ENCODE assay signal across 8 mouse cellular contexts in genomic region chr11:105507972-105508659, GRCm38 (mm10). TPM values are rescaled to one million over a fixed set of nuclear protein-coding genes. Genes with fewer than 3 reads are reported as not detected.
DNase-seq lines count a peak whose midpoint lies in the region; ATAC-seq lines count a peak whose summit lies in the region.

No protein-coding gene starts in this region.

- 3% methylated on average over 6 of the region's 6 CpGs for WGBS in heart, embryonic 12.5 days
- WGBS in embryonic facial prominence, embryonic 11.5 days, result 4% methylated on average over 6 of the region's 6 CpGs
- WGBS in midbrain, embryonic 12.5 days, result 2% methylated on average over 5 of the region's 6 CpGs

- peak overlapping the region; percentile 42 for H3K4me2 ChIP-seq in heart, embryonic 12.5 days
- no peak overlapping the region for H3K4me2 ChIP-seq in embryonic facial prominence, embryonic 11.5 days (ENCODE audit: low read depth, low read length)
- H3K4me2 ChIP-seq in midbrain, embryonic 12.5 days (replicated peaks), result peak overlapping the region; percentile 40

- H3K9ac ChIP-seq in heart, embryonic 12.5 days, result no peak overlapping the region
- no peak overlapping the region for H3K9ac ChIP-seq in embryonic facial prominence, embryonic 11.5 days (replicated peaks; ENCODE audit: low read length)
- H3K9ac ChIP-seq in midbrain, embryonic 12.5 days (replicated peaks), result no peak overlapping the region

- 0 out of 2 replicates have a peak, but pooled peaks have one; percentile 37 for ATAC-seq in heart, embryonic 12.5 days (ENCODE audit: insufficient number of reproducible peaks, low FRiP score)
- ATAC-seq in embryonic facial prominence, embryonic 11.5 days (replicated peaks; ENCODE audit: insufficient number of reproducible peaks, low FRiP score, low TSS enrichment, low read depth), result peak; percentile 81
- peak; percentile 88 for ATAC-seq in midbrain, embryonic 12.5 days (ENCODE audit: low FRiP score, low read depth)

- peaks cover 68% of the 10 kb centered on the region for H3K4me1 ChIP-seq in heart, embryonic 12.5 days (replicated peaks)
- H3K4me1 ChIP-seq in embryonic facial prominence, embryonic 11.5 days (ENCODE audit: control insufficient read depth, insufficient read depth, low read length), result peaks cover 2% of the 10 kb centered on the region
- peaks cover 41% of the 10 kb centered on the region for H3K4me1 ChIP-seq in midbrain, embryonic 12.5 days

- H3K4me3 ChIP-seq in heart, embryonic 12.5 days, result no peak overlapping the region
- no peak overlapping the region for H3K4me3 ChIP-seq in embryonic facial prominence, embryonic 11.5 days (ENCODE audit: low read depth, low read length)
- H3K4me3 ChIP-seq in midbrain, embryonic 12.5 days, result no peak overlapping the region

- DNase-seq in heart, adult 18-20 months, result no peak
- peak; percentile 84 for DNase-seq in embryonic facial prominence, embryonic 11.5 days (ENCODE audit: low spot score)
- peak; percentile 26 for DNase-seq in hindlimb bud, embryonic 11.5 days (ENCODE audit: extremely low spot score, low read depth, low spot score)
- DNase-seq in adrenal gland, adult 8-10 months, result no peak
- DNase-seq in testis, postnatal 14 days (ENCODE audit: low spot score), result no peak
- no peak for DNase-seq in c-Kit-positive CD71-positive TER-119-positive erythroid progenitor cells, embryonic 14.5 days (ENCODE audit: low spot score)

- no peaks in the 10 kb centered on the region for H3K9me3 ChIP-seq in heart, embryonic 12.5 days (replicated peaks)
- no peaks in the 10 kb centered on the region for H3K9me3 ChIP-seq in embryonic facial prominence, embryonic 11.5 days (replicated peaks; ENCODE audit: control insufficient read depth, low read length)
- no peaks in the 10 kb centered on the region for H3K9me3 ChIP-seq in midbrain, embryonic 12.5 days

- H3K36me3 ChIP-seq in heart, embryonic 12.5 days, result no peaks in the 10 kb centered on the region
- no peaks in the 10 kb centered on the region for H3K36me3 ChIP-seq in embryonic facial prominence, embryonic 11.5 days (replicated peaks; ENCODE audit: control insufficient read depth, insufficient read depth, low read depth, low read length)
- no peaks in the 10 kb centered on the region for H3K36me3 ChIP-seq in midbrain, embryonic 12.5 days

- H3K27me3 ChIP-seq in heart, embryonic 12.5 days (replicated peaks), result no peaks in the 10 kb centered on the region
- H3K27me3 ChIP-seq in embryonic facial prominence, embryonic 11.5 days (ENCODE audit: control insufficient read depth, insufficient read depth, low read length), result no peaks in the 10 kb centered on the region
- H3K27me3 ChIP-seq in midbrain, embryonic 12.5 days, result peaks cover 72% of the 10 kb centered on the region

- peak overlapping the region; percentile 55 for H3K27ac ChIP-seq in heart, embryonic 12.5 days (ENCODE audit: poor library complexity, severe bottlenecking)
- H3K27ac ChIP-seq in embryonic facial prominence, embryonic 11.5 days (replicated peaks; ENCODE audit: low read depth, low read length), result 0 out of 2 replicates have a peak overlapping the region, but pooled peaks have one; percentile 16
- H3K27ac ChIP-seq in midbrain, embryonic 12.5 days (replicated peaks), result peak overlapping the region; percentile 78

RNA-seq across cellular contexts. Expression of gene March10, which starts 51.6 kb away (rescaled TPM):
- polyA plus RNA-seq in heart, embryonic 12.5 days (2016; fragmentation: Nextera tagmentation; extraction: Ambion mirVana), result 0.57 TPM in 1 of 2 replicates, not detected in the other
- total RNA-seq in heart, adult 18-20 months (2021), result not detected
- polyA plus RNA-seq in embryonic facial prominence, embryonic 11.5 days (2014; fragmentation: Nextera tagmentation; extraction: Ambion mirVana), result 0.21 and 0.31 TPM in 2 replicates
- 0.35 and 0.48 TPM in 2 replicates for polyA plus RNA-seq in midbrain, embryonic 12.5 days (2016; fragmentation: Nextera tagmentation; extraction: Ambion mirVana)
- total RNA-seq in adrenal gland, adult 8-10 months (2022), result not detected

Comparison
In these comparisons a context has a peak if more than half of its experiments do, and no peak if none do; other contexts are left out.
1. ATAC-seq: peak in every context shown above with its lines; median percentile 88 in midbrain, embryonic 12.5 days; 81 in embryonic facial prominence, embryonic 11.5 days; 37 in heart, embryonic 12.5 days.
2. H3K27ac ChIP-seq: peak in every context shown above with its lines; median percentile 78 in midbrain, embryonic 12.5 days; 55 in heart, embryonic 12.5 days; 16 in embryonic facial prominence, embryonic 11.5 days.
3. DNase-seq: peak in embryonic facial prominence, embryonic 11.5 days (single experiment) and hindlimb bud, embryonic 11.5 days (single experiment); none in heart, adult 18-20 months (0 of 2), adrenal gland, adult 8-10 months (single experiment), testis, postnatal 14 days (single experiment) and c-Kit-positive CD71-positive TER-119-positive erythroid progenitor cells, embryonic 14.5 days (single experiment).